Mouse (Mus musculus) testis, adult 2 months (tissue): ENCODE measurements around the gene Ltv1. TPM values are rescaled to one million over a fixed set of nuclear protein-coding genes. Genes with fewer than 3 reads are reported as not detected.

Source experiments
- H3K27ac ChIP-seq: fragments of 200-500 bp; 2 replicates; pipeline ENCODE4 v1.5.1; 2012; ENCODE audit warnings: low read depth, low read length; ENCODE audit not compliant: control insufficient read depth, insufficient read depth
- H3K27me3 ChIP-seq: fragments of 200-500 bp; 2 replicates; pipeline ENCODE4 v1.6.1; 2012; ENCODE audit warnings: mild to moderate bottlenecking, low read length, moderate library complexity; ENCODE audit not compliant: control insufficient read depth, insufficient read depth
- H3K36me3 ChIP-seq: fragments of 200-500 bp; 2 replicates; pipeline ENCODE4 v1.6.1; 2012; ENCODE audit warnings: mild to moderate bottlenecking, low read length; ENCODE audit not compliant: control insufficient read depth, insufficient read depth
- H3K4me1 ChIP-seq: fragments of 200-500 bp; 2 replicates; pipeline ENCODE4 v1.6.1; 2012; ENCODE audit warnings: low read length; ENCODE audit not compliant: control insufficient read depth, insufficient read depth
- H3K4me3 ChIP-seq: fragments of 200-500 bp; 2 replicates; pipeline ENCODE4 v1.5.1; 2012; ENCODE audit warnings: low read depth, mild to moderate bottlenecking, low read length, moderate library complexity, mixed read lengths; ENCODE audit not compliant: control insufficient read depth
- CTCF ChIP-seq: fragments of 200-500 bp; IDR thresholded peaks from 2 replicates; pipeline ENCODE4 v1.5.1; 2012; ENCODE audit warnings: low read depth, mild to moderate bottlenecking, inconsistent platforms, low read length, moderate library complexity; ENCODE audit not compliant: control insufficient read depth, insufficient read depth, insufficient replicate concordance
- POLR2A ChIP-seq: fragments of 200-500 bp; IDR thresholded peaks from 2 replicates; pipeline ENCODE4 v1.6.1; 2012; ENCODE audit warnings: low read depth, mild to moderate bottlenecking, inconsistent platforms, low read length, moderate library complexity; ENCODE audit not compliant: control insufficient read depth
- polyA plus RNA-seq: library from polyadenylated mRNA; depleted of rRNA; stranded (reverse); fragments of >200 nt; gene quantifications from 2 replicates; pipeline ENCODE4 v1.2.3, GENCODE M21; 2012

Ltv1 gene
- polyA plus RNA-seq, 1 experiment = 25.4 TPM

DNA sequence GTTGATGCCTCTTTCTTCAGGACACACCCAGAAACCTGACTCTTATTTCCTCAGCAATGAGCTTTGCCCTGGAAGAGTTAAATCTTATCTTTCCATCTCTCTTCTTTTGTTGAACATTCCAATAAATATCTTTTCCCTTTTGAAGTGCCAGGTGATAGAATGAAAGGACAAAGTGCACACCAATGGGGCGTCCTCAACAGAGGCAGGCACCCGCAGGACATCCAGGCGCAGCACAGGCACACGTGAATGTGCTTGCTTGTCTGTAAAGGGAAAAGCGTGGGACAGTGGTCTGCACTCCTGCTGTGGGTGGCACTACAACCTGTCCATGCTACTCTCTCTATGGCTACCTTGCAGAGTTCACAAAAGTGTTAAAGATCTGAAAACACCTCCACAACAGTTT, 3.1 kb downstream of the Ltv1 start:
- Histone ChIP-seq H3K27me3 (no peaks in the 10 kb centered on the region), H3K4me1 (peaks cover 9% of the 10 kb centered on the region), H3K36me3 (no peaks in the 10 kb centered on the region; the same call in none of the 2 replicates), H3K27ac (no peak overlapping the region), H3K4me3 (no peak overlapping the region)
- TF ChIP-seq CTCF (no peak), POLR2A (no peak)

DNA sequence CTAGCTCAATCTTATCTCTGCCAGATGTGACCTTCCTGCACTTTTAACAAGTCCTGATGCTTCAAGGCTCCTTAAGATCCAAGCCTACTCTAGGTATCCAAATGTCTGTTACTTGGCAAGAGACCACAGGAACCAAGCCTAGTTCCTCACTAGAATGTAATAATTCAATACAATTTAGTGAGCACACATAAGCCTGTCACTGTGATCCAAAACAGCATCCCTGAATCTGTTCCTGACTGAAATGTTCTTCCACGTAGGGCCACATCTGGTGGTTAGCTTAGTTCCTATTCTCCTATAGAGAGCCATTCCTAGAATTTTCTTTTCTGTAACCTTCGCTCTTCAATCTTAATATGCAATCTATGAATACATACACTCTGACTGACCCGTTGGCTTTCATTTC, 6.2 kb downstream of the Ltv1 start:
- TF ChIP-seq CTCF (no peak), POLR2A (no peak)
- peaks cover 5% of the 10 kb centered on the region for H3K36me3 ChIP-seq
- H3K27me3 ChIP-seq = no peaks in the 10 kb centered on the region
- no peak overlapping the region for H3K27ac ChIP-seq
- H3K4me1 ChIP-seq = no peaks in the 10 kb centered on the region
- H3K4me3 ChIP-seq = no peak overlapping the region

DNA sequence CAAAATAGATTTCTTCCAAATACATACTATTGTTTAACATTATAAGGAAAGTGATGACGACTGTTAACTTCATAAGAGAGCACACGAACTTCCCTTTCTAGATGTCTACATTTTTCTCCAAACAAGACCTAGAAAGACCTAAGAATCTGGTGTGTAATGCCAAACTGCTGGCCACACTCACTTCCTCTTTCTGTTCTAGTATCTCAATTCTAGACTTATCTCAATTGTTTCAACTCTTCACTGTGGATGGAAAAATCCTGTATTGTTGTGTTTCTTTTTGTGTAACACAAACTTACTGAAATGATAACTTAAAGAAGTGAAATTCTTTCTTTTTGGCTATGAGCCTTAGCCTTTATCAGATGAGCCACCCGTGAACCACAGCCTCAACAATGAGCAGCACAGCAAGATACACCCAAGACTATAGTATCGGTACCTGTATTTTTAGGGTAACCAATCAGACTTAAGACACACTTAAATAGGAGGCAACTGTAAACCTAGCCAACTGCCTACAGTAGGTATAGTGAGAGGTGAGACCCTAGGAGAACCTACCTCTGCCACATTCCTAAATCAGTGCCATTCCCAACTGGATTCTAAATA, 8.7 kb downstream of the Ltv1 start:
- H3K4me1 ChIP-seq = no peaks in the 10 kb centered on the region
- TF ChIP-seq CTCF = no peak
- TF ChIP-seq POLR2A = no peak
- peaks cover 6% of the 10 kb centered on the region for H3K36me3 ChIP-seq
- no peaks in the 10 kb centered on the region for H3K27me3 ChIP-seq
- H3K27ac ChIP-seq = no peak overlapping the region
- H3K4me3 ChIP-seq = no peak overlapping the region

DNA sequence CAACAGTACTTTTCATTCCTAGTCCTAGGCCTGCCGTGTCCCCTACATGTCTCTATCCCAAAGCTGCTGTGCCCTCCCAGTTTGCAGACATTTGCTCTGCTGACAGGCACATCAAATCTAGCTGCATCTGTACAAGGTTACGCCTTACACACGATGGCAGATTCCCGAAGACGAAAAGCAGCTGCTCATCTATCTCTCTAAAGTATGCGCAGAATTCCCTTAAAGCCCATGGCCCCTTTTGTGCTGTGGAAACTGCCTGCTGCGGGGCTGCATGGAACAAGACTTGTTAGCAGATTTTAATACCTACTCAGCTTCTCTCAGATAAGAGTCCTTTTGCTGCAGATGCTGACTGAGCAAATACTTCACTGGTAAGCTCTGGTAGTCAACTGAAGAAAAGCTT, 12.8 kb downstream of the Ltv1 start:
- Histone ChIP-seq H3K27ac (no peak overlapping the region), H3K36me3 (peaks cover 8% of the 10 kb centered on the region), H3K27me3 (no peaks in the 10 kb centered on the region), H3K4me3 (no peak overlapping the region), H3K4me1 (no peaks in the 10 kb centered on the region)
- TF ChIP-seq POLR2A = no peak
- TF ChIP-seq CTCF = no peak

DNA sequence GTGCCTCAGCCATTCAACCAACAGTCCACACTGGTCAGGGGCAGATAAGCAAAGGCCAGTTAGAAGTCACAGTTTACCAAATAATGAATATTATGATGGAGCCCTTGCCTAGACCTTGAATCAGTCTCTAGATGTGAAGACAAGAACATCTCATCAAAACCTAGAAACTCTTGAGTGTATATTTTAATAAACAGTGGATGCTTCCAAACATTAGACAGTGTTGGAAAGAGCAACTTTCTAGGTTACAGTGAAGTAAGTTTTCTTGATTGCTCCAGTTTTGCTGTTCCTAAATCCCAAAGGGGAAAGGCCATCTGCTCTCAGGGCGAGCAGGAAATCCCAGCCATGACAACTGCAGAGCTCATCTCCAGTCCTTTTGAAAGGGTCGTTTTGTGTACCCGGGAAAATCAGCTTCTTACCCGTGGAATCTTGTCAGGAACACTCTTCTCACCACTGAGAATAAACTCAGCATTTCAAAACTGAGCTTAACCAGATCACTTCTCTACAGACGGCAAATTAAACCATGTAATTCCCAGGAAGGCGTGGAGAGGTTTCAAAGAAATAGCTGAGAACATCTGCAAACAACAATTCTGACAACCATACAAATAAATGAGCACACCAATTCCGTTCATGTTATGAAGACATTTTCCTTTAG, 14.9 kb downstream of the Ltv1 start, which contains the start of gene Zc2hc1b:
Zc2hc1b (minus strand) TSS at position 51 of the 652 bp plus-strand sequence.
- Histone ChIP-seq H3K27ac (no peak within 1 kb of the TSS), H3K36me3 (peaks cover 5% of the 10 kb centered on the region), H3K27me3 (no peaks in the 10 kb centered on the region), H3K4me3 (peak within 1 kb of the TSS; percentile 64), H3K4me1 (no peaks in the 10 kb centered on the region)
- no peak for TF ChIP-seq POLR2A

DNA sequence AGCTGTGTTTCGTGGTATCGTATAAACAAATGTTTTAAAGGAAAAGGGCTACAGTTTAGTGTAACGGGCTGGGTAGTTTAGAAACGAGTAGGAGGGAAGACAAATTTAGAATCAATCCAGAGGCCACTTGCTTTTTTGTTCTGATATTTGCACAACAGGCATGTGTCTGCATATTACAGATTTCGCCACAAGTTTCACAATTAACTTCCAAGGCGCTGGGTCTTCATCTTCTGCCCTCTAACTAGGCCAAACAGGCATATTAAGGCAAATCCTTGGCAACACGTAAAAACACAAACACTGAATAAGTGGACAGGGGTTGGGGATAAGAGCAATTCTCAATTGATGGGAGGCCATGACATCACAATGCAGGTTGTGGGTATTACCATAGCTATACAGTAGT, 17.1 kb downstream of the Ltv1 start:
- H3K27me3 ChIP-seq = no peaks in the 10 kb centered on the region
- peaks cover 3% of the 10 kb centered on the region; the same call in 1 of the 2 replicates for H3K36me3 ChIP-seq
- TF ChIP-seq POLR2A (no peak), CTCF (no peak)
- no peak overlapping the region for H3K27ac ChIP-seq
- H3K4me1 ChIP-seq = no peaks in the 10 kb centered on the region
- H3K4me3 ChIP-seq = no peak overlapping the region

DNA sequence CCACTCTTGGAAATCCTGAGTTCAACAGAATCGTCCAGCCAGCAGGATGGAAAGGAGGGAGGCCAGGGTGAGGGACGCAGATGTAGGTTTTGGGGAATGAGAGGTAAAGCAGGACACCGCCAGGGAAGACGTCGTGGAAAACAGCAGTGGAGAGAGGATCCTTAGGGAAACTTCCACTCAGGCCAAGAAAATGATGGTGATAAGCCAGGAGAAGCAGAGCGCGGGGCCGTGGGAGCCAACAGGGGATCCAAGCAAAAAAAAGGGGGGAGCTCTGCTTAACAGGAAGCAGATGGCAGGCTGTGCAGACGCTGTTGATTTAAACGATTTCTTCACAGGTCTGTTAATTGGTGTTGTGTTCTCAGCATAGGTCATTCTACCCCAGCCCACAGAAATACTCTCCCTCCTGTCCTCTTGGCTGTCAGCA, 20.2 kb downstream of the Ltv1 start:
- no peak overlapping the region for H3K27ac ChIP-seq
- no peak overlapping the region for H3K4me3 ChIP-seq
- no peaks in the 10 kb centered on the region for H3K27me3 ChIP-seq
- no peaks in the 10 kb centered on the region for H3K36me3 ChIP-seq
- no peak for TF ChIP-seq POLR2A
- no peak for TF ChIP-seq CTCF
- H3K4me1 ChIP-seq = no peaks in the 10 kb centered on the region
